Mouse (Mus musculus) forebrain, embryonic 16.5 days (tissue): ENCODE results near the gene Cldn22. TPM values are rescaled to one million over a fixed set of nuclear protein-coding genes. Genes with fewer than 3 reads are reported as not detected.
"Not testable (repeated sequence)": the region's sequence is repeated elsewhere in the genome, so short reads cannot be mapped to it uniquely, and the experiment has no call there.

ENCODE experiments used
- ATAC-seq: fragments of 200-750 bp; cut with Nextera tagmentation; 2 replicates; pipeline ENCODE4 v1.8.0; 2017; ENCODE audit warnings: mild to moderate bottlenecking, moderate library complexity
- H3K27ac ChIP-seq: fragments of 300-500 bp; sonication (generic); 2 replicates; pipeline ENCODE4 v1.5.1; 2014; ENCODE audit warnings: low read length, control low read depth
- H3K27me3 ChIP-seq: fragments of 300-500 bp; sonication (generic); replicated peaks from 2 replicates; pipeline ENCODE4 v1.6.1; 2014; ENCODE audit warnings: low read length; ENCODE audit not compliant: control insufficient read depth, insufficient read depth
- H3K36me3 ChIP-seq: fragments of 300-500 bp; sonication (generic); 2 replicates; pipeline ENCODE4 v1.6.1; 2014; ENCODE audit not compliant: control insufficient read depth, insufficient read depth
- H3K4me1 ChIP-seq: fragments of 300-500 bp; sonication (generic); replicated peaks from 2 replicates; pipeline ENCODE4 v1.6.1; 2014; ENCODE audit warnings: low read length; ENCODE audit not compliant: control insufficient read depth, insufficient read depth
- H3K4me2 ChIP-seq: fragments of 300-500 bp; sonication (generic); 2 replicates; pipeline ENCODE4 v1.6.1; 2014; ENCODE audit warnings: mild to moderate bottlenecking, low read length, control low read depth
- H3K4me3 ChIP-seq: fragments of 300-500 bp; sonication (generic); replicated peaks from 2 replicates; pipeline ENCODE4 v1.5.1; 2014; ENCODE audit warnings: mild to moderate bottlenecking, low read length, control low read depth
- H3K9ac ChIP-seq: fragments of 300-500 bp; sonication (generic); replicated peaks from 2 replicates; pipeline ENCODE4 v1.6.1; 2014; ENCODE audit warnings: low read depth, low read length, control low read depth
- H3K9me3 ChIP-seq: fragments of 300-500 bp; sonication (generic); 2 replicates; pipeline ENCODE4 v1.6.1; 2016; ENCODE audit warnings: low read length; ENCODE audit not compliant: control insufficient read depth
- WGBS: fragments of 180-500 bp; shearing (Covaris S2); extraction: QIAGEN DNeasy Blood & Tissue Kit; methylation state at CpG from one replicate; pipeline ENCODE4 v1.1.7; 2014; 5-methylcytosine and 5-hydroxymethylcytosine counted together
- polyA plus RNA-seq: library from polyadenylated mRNA; unstranded; fragments of >200 nt; fragmentation: Nextera tagmentation; extraction: Ambion mirVana; gene quantifications from 2 replicates; pipeline ENCODE4 v1.2.1, GENCODE M21; 2015

Gene Cldn22
- polyA plus RNA-seq, 1 experiment from 2014 or later, result not detected

GRCm38 (mm10) chr8:47822541-47822940 is 1.7 kb upstream of the Cldn22 start:
- not testable (repeated sequence) for H3K9me3 ChIP-seq, H3K4me3 ChIP-seq, H3K4me1 ChIP-seq, H3K27ac ChIP-seq, H3K27me3 ChIP-seq, H3K4me2 ChIP-seq, H3K9ac ChIP-seq, ATAC-seq, H3K36me3 ChIP-seq
- WGBS, result 86% methylated on average over 7 of the region's 9 CpGs

GRCm38 (mm10) chr8:47823777-47824176 is 505 bp upstream of the Cldn22 start:
- no peaks in the 10 kb centered on the region for H3K9me3 ChIP-seq
- H3K4me3 ChIP-seq, result no peak overlapping the region
- H3K27ac ChIP-seq, result no peak overlapping the region
- no peak overlapping the region for H3K4me2 ChIP-seq
- H3K36me3 ChIP-seq, result no peaks in the 10 kb centered on the region
- H3K27me3 ChIP-seq, result no peaks in the 10 kb centered on the region
- 19% methylated on average over 10 of the region's 10 CpGs for WGBS
- no peak; the same call in 1 of the 2 replicates for ATAC-seq
- no peak overlapping the region for H3K9ac ChIP-seq
- H3K4me1 ChIP-seq, result peaks cover 5% of the 10 kb centered on the region

- ATAC-seq, result no peak
Measured at GRCm38 (mm10) chr8:47825596-47825995, 1.3 kb downstream of the Cldn22 start.

GRCm38 (mm10) chr8:47826911-47827310 is 2.6 kb downstream of the Cldn22 start:
- no peak for ATAC-seq
- Histone ChIP-seq H3K4me3 (no peak overlapping the region), H3K27me3 (no peaks in the 10 kb centered on the region), H3K36me3 (no peaks in the 10 kb centered on the region), H3K4me1 (peaks cover 5% of the 10 kb centered on the region), H3K9ac (no peak overlapping the region), H3K9me3 (no peaks in the 10 kb centered on the region), H3K27ac (no peak overlapping the region), H3K4me2 (no peak overlapping the region)
- WGBS, result 88% methylated on average over 9 of the region's 9 CpGs

More at GRCm38 (mm10) chr8:47825596-47825995, 1.3 kb downstream of the Cldn22 start:
- Histone ChIP-seq H3K27me3 (no peaks in the 10 kb centered on the region), H3K9me3 (no peaks in the 10 kb centered on the region), H3K4me2 (no peak overlapping the region), H3K27ac (no peak overlapping the region), H3K9ac (no peak overlapping the region), H3K4me3 (no peak overlapping the region), H3K4me1 (peaks cover 5% of the 10 kb centered on the region), H3K36me3 (no peaks in the 10 kb centered on the region)
- 46% methylated on average over 5 of the region's 5 CpGs for WGBS

GRCm38 (mm10) chr8:47832616-47833015 is 8.3 kb downstream of the Cldn22 start:
- no peak for ATAC-seq
- H3K9ac ChIP-seq, result no peak overlapping the region
- H3K27ac ChIP-seq, result no peak overlapping the region
- H3K4me2 ChIP-seq, result no peak overlapping the region
- no peaks in the 10 kb centered on the region for H3K4me1 ChIP-seq
- WGBS, result 62% methylated on average over 6 of the region's 6 CpGs
- no peaks in the 10 kb centered on the region for H3K36me3 ChIP-seq
- no peaks in the 10 kb centered on the region for H3K9me3 ChIP-seq
- H3K27me3 ChIP-seq, result no peaks in the 10 kb centered on the region
- no peak overlapping the region for H3K4me3 ChIP-seq

GRCm38 (mm10) chr8:47833944-47834343 is 9.7 kb downstream of the Cldn22 start:
- no peak for ATAC-seq
- no peak overlapping the region for H3K4me2 ChIP-seq
- WGBS, result 79% methylated on average over 1 of the region's 1 CpGs

GRCm38 (mm10) chr8:47843063-47843462 is 18.8 kb downstream of the Cldn22 start:
- ATAC-seq, result no peak
- Histone ChIP-seq H3K27me3 (no peaks in the 10 kb centered on the region), H3K36me3 (0 out of 2 replicates have a peak, but pooled peaks cover 2% of the 10 kb centered on the region), H3K4me3 (no peak overlapping the region), H3K4me1 (no peaks in the 10 kb centered on the region), H3K27ac (no peak overlapping the region), H3K9ac (no peak overlapping the region), H3K4me2 (no peak overlapping the region), H3K9me3 (no peaks in the 10 kb centered on the region)
- 84% methylated on average over 7 of the region's 7 CpGs for WGBS

More at GRCm38 (mm10) chr8:47833944-47834343, 9.7 kb downstream of the Cldn22 start:
- no peaks in the 10 kb centered on the region for H3K9me3 ChIP-seq
- H3K4me3 ChIP-seq, result no peak overlapping the region
- H3K36me3 ChIP-seq, result no peaks in the 10 kb centered on the region
- no peaks in the 10 kb centered on the region for H3K27me3 ChIP-seq
- no peaks in the 10 kb centered on the region for H3K4me1 ChIP-seq
- H3K27ac ChIP-seq, result no peak overlapping the region
- H3K9ac ChIP-seq, result no peak overlapping the region

- Histone ChIP-seq H3K4me3 (no peak overlapping the region), H3K27me3 (no peaks in the 10 kb centered on the region), H3K9me3 (no peaks in the 10 kb centered on the region), H3K4me1 (no peaks in the 10 kb centered on the region), H3K27ac (no peak overlapping the region), H3K36me3 (0 out of 2 replicates have a peak, but pooled peaks cover 2% of the 10 kb centered on the region), H3K9ac (no peak overlapping the region), H3K4me2 (no peak overlapping the region)
- 92% methylated on average over 10 of the region's 10 CpGs for WGBS
- ATAC-seq, result no peak
Measured at GRCm38 (mm10) chr8:47843651-47844050, 19.4 kb downstream of the Cldn22 start.

GRCm38 (mm10) chr8:47845956-47846355 is 21.7 kb downstream of the Cldn22 start:
- ATAC-seq, result no peak
- H3K27ac ChIP-seq, result no peak overlapping the region
- H3K4me3 ChIP-seq, result no peak overlapping the region
- H3K4me2 ChIP-seq, result no peak overlapping the region
- H3K9me3 ChIP-seq, result no peaks in the 10 kb centered on the region
- no peak overlapping the region for H3K9ac ChIP-seq
- H3K36me3 ChIP-seq, result no peaks in the 10 kb centered on the region
- no peaks in the 10 kb centered on the region for H3K27me3 ChIP-seq
- WGBS, result 81% methylated on average over 13 of the region's 13 CpGs
- H3K4me1 ChIP-seq, result no peaks in the 10 kb centered on the region

GRCm38 (mm10) chr8:47847161-47847560 is 22.9 kb downstream of the Cldn22 start:
- Histone ChIP-seq H3K9me3 (no peaks in the 10 kb centered on the region), H3K4me1 (no peaks in the 10 kb centered on the region), H3K4me3 (no peak overlapping the region), H3K9ac (no peak overlapping the region), H3K27me3 (no peaks in the 10 kb centered on the region), H3K27ac (no peak overlapping the region), H3K36me3 (no peaks in the 10 kb centered on the region), H3K4me2 (no peak overlapping the region)
- WGBS, result 85% methylated on average over 14 of the region's 14 CpGs
- ATAC-seq, result no peak
